Mouse (Mus musculus) cortical plate, adult 2 months (tissue): Measurements from ENCODE around the gene Slc1a1.

Source experiments
- CTCF ChIP-seq: fragments of 200-500 bp; IDR thresholded peaks from 2 replicates; pipeline ENCODE4 v1.5.1; 2011; ENCODE audit warnings: mild to moderate bottlenecking, control low read depth, low read length; ENCODE audit not compliant: insufficient read depth; ENCODE audit errors: extremely low read depth
- POLR2A ChIP-seq: fragments of 200-500 bp; IDR thresholded peaks from 2 replicates; pipeline ENCODE4 v1.6.1; 2011; ENCODE audit warnings: mild to moderate bottlenecking, low read length, control low read depth; ENCODE audit not compliant: insufficient read depth; ENCODE audit errors: extremely low read depth

DNA sequence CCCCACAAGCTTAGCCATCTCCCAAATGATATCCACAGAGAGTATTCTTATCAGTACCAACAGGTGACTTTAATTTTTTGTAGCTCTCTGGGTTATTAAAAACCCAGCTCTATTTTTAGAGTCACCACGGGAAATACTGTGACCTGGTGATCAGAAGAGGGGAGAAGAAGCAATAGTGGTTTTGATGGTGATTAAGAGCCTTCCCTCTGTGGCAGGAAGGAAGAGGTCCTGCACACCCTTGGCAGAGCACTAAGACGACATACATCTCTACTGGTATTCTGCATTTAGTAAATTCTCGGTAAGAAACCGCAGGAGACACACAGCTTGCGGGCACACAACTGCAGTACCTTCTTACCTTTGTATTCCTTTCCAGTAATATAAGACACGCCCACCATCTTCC, 79.7 kb downstream of the Slc1a1 start:
- TF ChIP-seq CTCF = no peak
- no peak for TF ChIP-seq POLR2A
